Mouse (Mus musculus): Measurements from ENCODE around the gene Med13l.

Med13l gene

DNA sequence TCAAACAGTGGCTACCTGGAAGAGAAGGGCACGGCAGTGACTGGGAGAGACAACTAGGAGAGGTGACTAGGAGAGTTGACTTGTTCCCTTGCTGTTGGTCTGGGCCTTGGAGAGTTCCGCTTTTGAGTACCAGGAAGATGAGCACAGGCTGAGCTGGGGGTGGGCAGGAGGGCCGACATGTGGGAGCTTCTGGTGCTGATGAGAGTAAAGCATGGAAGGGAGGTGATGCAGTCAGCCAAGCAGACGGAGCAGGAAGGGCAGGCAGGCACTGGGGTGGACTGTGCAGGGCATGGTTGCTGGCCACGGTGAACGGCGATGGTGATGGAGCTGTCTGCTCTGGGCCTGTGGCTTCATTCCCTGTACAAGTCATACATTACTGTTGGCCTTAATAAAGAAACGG, 172.2 kb downstream of the Med13l start:
- DNase-seq (ENCODE audit: low read depth): no peak

DNA sequence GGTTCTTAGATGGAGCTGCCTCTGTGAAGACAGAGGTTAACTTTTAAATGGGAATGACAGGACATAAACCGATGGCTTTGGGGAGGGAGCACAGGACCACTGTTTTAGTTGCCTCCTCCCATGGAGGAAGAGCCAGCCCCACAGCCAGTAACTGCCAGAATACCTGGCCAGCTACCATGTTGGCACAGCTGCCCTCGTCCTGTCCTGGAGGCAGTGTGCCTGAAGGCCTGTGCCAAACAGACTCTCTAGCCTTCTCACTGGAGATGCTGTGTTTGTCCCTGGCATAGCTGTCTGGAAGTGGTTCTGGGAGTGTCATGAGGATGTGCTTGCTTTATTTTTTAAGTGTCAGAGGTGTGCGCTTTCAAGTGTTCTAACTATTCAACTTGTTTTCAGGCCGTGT, 173.1 kb downstream of the Med13l start:
- no peak for DNase-seq (ENCODE audit: low read depth)

DNA sequence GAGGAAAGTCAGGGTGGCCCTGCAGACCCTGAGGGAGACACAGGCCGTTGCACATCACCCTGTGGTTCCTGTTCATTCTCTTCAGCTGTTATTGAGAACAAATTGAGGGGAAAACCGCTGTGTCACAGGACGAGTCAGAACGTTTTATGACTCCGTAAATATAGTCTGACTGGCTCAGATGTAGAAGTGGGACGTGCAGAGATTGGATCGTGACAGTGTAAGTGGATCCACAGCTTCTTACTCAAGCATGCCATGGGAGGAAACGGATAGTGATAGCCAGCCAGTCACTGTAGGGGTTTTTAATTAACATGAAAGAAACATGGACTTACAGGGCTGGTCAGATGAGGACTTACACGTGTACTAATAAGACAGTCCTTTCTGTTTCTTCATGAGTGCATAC, 174.0 kb downstream of the Med13l start:
- no peak for DNase-seq (ENCODE audit: low read depth)

DNA sequence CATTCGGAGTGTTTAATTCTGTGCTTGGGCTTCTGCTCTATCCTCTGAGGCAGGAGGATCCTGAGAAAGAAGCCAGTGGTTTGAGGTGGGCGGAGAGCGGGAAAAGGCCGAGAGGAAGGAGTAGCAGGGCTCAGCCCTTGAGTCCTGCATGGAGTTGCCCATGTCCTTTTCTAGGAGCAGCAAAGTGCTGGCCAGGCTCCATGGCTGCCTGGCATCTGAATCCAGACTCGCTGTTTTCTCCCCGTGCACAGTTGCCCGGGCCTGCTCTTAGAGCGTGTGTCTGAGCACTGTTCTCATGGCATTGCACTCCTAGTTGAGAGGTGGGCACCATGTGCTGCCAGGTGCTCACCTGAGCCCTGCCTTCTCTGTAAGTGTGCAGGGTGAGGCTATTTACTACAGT, 175.3 kb downstream of the Med13l start:
- no peak for DNase-seq (ENCODE audit: low read depth)

DNA sequence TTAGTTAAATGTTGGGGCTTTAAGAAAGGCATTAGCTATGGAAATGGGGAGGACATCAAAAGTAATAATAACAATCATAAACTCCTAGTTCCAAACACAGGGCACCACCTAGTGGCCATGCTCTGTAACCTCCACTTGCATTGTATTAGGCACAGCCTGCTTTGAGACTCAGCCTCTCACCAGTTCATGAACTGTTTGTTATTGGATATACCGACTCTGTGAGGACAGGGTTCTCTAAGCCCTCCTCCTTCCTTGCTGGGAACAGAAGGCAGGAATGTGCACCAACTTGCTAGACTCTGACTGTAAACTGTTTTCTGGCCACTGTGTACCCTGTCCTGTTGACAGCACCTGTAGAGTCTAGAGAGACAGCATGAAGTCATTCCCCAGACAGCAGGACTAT, 177.1 kb downstream of the Med13l start:
- DNase-seq (ENCODE audit: low read depth): peak; percentile 76

DNA sequence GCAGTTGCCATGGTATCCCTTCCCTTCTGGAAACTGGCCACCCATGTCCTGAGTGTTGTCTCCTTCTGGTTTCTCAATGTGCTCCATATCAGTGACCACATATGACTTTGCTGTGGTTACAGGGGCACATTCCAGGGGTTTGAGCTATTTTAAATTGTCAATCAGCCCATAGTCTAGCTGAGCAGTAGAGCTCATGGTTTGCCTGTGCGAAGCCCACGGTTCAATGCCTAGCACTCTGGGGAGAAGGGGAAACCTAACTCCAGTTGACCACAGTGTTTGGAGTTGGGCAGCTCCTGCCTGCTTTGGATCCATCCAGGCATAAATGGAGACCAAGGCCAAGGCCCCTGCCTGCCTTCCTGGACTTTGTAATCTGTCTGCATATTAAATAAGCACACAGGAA, 182.6 kb downstream of the Med13l start:
- DNase-seq (ENCODE audit: low read depth): no peak

DNA sequence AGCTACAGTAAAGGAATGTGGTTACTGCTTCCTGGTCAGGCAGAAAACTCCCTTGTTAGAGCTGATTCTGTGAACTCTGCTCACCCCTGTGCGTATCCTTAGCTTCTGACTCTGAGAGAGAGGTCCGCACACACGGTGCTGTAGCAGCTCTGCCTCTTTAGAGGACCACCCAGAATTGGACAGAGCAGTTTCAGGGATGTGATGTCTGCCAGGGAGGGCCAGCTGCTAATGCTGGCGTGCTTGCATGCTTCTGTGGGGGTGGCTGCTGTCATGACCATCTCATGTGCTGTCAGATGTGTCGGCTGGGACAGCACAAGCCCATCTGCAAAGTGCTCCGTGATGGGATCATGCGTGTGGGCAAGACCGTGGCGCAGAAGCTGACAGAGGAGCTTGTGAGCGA, 186.5 kb downstream of the Med13l start:
- no peak for DNase-seq (ENCODE audit: low read depth)

DNA sequence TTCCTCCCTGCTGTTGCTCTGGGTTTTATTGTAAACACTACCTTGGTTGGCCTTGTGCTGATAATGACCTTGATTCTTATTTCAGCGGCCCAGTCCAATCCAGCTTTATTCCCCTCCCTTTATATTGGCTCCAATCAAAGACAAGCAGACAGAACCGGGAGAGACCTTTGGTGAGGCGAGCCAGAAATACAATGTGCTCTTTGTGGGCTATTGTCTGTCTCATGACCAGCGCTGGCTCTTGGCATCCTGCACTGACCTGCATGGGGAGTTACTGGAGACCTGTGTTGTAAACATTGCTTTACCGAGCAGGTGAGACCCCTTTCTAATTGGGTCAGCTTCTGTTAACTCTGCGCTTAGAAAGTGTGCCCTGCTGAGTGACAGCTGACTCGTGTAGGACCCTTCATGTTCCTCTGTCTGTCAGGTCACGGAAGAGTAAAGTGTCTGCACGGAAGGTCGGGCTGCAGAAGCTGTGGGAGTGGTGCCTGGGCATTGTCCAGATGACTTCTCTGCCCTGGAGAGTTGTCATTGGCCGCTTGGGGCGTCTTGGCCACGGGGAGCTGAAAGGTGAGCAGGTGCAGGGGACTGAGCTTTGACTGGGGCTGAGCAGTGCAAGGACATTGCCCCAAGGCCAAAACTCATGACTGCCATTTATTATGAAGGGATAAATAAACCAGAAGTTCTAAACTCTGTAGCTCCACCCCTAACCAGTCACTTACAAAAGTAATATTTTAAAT, 191.1 kb downstream of the Med13l start:
- DNase-seq (ENCODE audit: low read depth): no peak

DNA sequence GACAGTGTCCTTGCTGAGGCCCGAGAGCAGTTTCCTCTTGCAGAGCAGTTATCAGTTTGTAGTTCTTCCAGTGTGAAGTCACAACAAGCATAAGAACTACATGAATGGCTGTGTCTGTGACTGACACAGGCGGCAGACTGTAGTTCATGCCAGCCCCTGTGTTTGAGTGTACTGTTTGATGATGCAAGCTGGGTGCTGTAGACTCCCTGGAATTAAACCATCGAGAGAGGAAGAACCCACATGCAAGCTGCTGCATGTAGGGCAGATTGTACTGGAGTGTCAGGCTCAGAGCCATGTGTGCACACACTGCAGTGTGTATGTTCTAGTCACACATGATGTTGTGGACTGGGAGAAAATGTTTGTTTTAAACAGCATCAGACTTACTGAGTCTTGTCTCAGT, 192.4 kb downstream of the Med13l start:
- no peak for DNase-seq (ENCODE audit: low read depth)

DNA sequence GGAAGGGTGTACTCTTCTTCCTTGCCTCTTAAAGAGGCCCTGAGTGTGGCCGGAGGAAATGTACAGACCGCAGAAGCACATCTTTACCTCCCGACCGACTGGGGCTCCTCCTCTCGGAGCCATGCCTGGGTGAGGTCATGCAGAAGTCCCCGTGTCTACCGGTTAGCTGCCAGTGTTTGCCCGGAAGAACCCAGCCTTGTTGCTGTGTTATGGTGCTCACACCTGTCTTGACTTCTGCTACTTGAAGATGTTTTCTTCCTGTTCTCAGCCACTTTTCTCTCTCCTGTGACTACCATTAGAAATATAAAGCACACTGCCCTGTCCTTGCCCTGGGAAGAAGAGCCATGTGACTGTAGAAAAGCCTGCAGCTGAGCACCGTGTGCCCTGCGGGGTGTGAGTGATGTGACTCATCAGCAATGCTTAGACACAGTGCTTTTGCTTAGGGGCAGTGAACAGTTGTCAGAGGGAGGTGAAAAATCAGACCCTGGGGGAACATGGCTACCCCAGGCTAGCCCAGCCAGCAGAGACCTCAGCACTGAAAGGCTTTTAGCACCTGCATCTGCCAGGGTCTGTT, 193.1 kb downstream of the Med13l start:
- DNase-seq (ENCODE audit: low read depth): no peak

DNA sequence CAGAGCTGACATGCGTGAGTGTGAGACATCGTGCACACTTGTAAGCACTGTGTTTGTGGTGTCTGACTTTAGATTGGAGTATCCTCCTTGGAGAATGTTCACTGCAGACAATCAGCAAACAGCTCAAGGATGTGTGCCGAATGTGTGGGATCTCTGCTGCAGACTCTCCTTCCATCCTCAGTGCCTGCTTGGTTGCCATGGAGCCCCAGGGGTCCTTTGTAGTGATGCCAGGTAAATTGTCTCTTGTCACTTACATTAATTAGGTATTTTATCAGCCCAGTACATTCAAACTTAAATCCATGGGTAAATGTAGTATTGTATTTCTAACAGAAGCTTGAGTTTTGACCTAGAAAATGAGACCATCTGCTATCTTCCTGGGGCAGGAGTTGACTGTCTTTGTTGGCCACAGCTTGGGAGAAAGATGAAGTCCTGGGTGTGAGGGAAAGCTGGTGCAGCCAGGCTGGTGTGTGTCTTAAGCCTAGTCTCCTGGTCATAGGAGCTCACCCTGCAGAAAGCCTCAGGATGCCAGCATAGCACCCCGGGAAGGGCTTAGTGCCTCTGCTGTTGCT, 193.8 kb downstream of the Med13l start:
- DNase-seq (ENCODE audit: low read depth): no peak

DNA sequence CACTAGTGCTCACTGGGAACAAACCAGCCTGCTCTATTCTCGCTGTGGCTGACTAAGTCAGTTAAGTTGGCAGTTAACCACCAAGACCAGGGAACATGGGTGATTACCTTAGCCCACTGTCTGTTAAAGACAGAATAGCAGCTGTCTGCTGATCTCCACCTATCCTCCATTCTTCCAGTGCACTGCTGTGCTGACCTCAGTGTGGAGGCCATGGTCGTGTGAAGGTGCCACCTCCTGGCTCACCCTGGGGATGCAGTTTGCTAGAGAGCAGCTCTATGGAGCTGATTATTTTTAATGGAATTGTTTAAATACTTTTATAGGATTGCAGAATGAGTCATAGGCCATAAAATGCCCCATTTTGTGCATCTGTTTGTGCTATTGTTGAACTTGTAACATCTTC, 195.6 kb downstream of the Med13l start:
- DNase-seq (ENCODE audit: low read depth): no peak

DNA sequence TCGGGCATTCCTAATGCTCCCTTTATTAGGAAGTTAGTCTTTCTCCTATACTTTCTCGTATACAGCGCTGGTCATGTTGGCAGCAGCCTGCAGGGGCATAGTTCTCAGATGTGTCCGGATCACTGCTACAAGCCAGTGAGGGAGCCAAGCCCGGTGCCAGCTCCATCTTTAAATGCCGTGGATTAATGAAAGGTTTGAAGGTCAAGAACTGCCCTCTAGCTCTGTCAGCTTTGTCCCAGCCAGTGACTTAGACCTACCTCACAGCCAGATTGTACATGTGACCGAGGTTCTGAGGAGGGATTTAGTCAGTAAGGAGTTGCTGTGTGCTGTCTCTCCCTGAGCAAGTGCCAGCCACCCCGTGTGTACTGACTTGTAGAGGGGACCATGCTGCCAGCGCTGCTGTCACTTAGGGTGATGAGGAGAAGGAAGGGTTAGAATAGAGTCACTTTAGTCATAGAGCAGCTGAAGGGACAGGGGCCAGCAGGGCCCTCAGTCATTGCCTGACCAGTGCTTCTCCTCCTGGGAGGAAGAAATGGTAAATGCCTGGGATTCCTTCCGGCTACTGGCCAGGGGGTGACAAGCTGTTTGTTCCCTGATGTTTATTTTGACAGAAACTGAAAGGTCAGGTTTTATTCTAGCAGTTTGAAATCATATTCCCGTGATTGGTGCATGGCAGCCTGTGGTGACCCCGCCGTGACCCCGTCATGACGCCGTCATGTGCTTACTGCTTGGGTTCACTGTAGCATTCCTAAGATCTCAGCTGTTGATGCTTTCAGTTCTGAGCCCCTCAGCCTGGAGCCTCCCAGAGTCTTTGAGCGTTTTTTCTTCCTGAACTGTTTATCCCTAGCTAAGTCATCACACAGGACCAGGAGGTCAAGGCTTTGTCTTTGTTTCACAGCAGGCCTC, 197.2 kb downstream of the Med13l start:
- DNase-seq (ENCODE audit: low read depth): no peak

DNA sequence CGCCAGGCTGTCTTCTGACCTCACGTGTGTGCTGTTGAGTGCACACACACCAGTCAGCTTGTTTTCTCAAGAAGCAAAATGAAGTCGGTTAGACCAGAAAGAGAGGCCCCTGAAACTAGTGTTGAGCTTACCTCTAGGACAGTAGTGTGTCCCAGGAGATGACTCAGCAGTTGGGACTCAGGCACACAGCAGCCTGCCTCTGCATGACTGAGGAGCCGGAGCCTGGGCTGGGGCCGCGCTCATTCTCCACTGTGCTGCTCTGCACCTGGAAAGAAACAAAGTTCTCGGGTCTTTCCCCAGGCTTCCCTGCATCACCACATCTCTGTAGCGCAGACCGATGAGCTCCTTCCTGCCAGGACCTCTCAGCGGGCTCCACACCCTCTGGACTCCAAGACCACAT, 200.5 kb downstream of the Med13l start:
- no peak for DNase-seq (ENCODE audit: low read depth)

DNA sequence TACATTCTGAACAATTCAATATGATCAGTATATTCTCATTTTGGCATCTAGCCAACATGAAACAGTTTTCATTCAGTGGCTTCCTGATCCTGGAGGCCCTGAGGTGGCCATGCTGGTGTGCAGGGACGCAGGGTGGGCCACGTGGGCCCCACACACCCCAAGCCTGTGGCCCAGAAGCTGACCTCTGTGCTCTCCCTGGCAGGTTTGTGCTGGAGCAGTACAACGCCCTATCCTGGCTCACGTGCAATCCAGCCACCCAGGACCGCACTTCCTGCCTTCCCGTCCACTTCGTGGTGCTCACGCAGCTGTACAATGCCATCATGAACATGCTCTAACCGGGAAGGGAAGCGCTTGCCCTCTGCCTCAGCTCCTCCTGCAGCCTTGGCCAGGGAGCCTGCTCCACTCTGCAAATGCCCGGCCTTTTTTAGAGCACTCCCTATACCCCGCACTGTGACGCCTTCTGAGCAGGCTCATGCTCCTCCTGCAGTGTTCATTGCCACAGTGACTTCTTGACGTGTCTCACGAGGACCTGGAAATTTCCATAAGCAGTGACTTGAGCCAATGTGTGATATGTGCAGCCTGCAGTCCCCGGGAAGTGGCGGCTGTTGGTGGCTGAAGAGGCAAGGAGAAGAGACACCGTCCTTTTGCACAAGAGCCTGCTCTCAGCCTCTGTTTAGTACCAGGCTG, 202.2 kb downstream of the Med13l start:
- DNase-seq (ENCODE audit: low read depth): no peak

DNA sequence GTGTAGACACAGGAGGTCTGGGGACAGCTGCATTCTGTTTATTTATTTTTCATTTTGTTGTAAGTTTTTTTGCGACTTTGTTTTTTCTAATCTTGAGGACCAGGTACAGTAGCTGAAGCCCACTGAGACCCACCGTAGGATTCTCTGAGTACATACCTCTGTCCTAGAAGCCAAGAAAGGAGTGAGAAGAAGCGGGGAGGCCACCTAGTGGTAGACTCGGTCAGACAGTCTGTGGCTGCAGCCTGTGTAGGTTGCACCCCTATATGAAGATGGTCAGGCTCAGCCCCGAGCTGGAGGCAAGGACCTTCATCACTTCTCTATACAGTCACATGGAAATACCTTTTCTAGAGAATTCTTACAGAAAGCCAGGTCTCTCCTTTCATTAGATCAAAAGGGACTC, 202.9 kb downstream of the Med13l start:
- DNase-seq (ENCODE audit: low read depth): peak; percentile 22

DNA sequence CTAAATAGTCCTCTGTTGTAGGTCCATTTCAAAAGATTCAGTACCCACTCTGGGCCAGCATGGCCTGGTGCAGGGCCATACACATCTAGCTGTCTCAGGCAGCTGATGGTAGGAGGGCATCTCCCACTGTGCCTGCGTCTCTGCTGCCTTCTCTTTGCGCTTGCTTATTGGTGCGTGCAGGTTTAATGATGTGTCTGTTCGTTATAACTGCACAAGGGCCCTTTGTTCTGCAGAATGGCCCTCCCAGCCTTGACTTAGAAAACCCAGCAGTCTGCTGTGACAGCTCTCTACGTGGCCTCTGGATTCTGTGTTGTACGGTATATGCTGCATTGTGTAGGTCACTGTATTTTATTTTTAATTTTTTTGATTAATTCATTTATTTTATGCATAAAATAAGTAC, 208.7 kb downstream of the Med13l start:
- DNase-seq (ENCODE audit: low read depth): no peak

DNA sequence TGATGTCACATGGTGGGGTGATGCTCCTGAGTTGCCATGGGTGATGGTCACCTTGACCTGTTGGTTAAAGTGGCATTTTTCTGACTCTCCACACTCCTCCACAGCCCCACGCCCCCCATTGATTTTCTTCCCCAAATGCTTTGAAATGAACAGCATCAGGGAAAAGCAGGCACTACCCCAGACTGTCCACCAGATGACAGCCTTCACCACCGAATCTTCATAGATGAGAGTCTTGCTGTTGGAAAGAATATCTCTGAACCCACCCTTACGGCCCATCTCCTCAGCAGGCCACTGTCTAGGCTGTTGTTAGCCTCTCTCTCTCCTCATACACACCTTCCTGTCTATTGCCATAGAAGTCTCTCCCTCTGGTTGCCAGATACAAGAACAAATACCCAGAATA, 213.4 kb downstream of the Med13l start:
- DNase-seq (ENCODE audit: low read depth): no peak

DNA sequence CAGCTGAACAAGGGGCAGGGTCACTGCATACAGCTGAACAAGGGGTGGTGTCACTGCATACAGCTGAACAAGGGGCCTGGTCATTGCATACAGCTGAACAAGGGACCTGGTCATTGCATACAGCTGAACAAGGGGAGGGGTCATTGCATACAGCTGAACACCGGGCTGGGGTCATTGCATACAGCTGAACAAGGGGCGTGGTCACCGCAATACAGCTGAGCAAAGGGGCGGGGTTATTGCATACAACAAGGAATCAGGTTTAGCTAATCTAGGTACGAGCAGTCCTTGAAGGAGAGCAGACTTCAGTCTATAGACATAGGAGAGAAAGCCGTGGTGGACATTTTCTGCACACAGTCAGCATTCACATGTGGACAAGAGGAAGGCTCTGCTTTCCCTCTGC, 215.9 kb downstream of the Med13l start:
- DNase-seq (ENCODE audit: low read depth): no peak

DNA sequence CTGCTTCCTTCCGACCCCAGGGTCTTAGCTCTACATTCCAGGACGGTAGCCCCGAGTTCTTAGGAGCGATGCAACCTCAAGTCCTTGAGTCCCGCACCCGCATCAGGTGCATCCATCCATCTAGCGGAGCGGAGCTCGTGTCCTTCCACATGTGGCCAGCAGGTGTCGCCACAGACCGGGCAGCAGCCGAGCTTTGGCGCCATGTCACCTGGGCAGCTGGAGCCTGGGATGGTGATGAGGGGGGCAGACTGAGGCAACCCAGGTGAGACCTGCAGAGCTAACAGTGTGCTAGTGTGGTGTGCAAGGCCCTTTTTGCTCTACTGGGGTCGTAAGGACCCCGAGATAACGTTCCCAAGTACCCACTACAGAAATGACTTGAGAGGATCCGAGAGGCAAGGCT, 221.1 kb downstream of the Med13l start:
- peak; percentile 67 for DNase-seq (ENCODE audit: low read depth)

DNA sequence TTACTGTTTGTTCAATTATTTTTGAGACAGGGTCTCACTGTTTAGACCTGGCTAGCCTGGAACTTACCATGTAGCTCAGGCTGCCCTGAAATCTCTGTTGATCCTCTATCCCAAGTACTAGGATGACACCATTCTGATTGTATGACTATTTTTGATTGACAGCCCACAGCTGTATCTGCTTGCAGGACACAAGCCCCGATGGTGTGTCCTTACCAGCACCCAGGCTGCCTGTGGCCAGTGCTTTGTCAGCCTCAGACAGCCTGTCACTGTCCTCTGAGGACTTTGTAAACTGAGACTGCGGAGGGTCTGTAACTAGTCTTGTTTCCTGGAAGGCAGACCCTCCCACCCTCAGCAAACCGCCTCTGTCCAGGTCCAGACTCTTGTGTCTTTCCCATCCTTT, 221.7 kb downstream of the Med13l start:
- no peak for DNase-seq (ENCODE audit: low read depth)

DNA sequence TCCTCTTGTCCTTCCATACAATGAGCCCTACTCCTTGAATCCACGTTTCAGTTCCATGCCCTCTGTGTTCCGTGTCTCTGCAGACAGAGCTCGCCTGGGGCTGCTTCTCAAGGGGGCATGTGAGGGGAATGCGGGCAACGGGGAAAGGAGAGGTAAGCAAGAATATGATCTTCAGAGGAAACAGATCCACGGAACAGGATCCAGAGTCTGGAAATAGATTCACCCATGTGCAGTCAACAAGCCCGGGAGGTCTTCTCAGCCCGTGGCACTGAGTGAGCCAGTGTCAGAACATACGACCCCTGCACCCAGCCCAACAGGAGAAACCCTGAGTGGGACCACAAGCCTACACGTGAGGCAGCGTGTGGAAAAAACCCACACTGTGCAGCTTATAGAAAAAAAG, 228.7 kb downstream of the Med13l start:
- no peak for DNase-seq (ENCODE audit: low read depth)
